ENCODE assay signal across 10 mouse cellular contexts in the genomic region with DNA sequence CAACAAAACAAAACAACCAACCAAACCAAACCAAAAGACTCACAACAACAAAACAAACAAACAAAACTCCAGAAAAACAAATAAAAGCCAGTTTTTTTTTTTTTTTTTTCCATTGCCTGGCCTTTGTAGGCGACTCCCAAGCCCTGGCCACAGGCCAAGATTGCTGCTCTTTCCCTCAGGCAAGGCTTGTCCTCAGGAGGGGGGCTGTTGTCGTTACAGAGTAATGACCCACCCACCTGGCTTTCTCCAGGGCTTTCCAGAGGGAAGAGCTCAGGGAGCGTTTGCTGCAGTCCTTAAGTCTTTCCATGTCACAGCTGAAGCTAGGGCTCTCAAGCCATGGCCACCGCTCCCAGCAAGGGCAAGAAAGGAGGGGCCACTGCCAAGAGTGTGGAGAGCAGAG. TPM values are rescaled to one million over a fixed set of nuclear protein-coding genes. Genes with fewer than 3 reads are reported as not detected.
DNase-seq lines count a peak whose midpoint lies in the region; ATAC-seq and TF ChIP-seq lines count a peak whose summit lies in the region.
"Had no signal": no experiment of that assay in that cellular context is flagged by ENCODE, and none has a peak within 500 bp of the region (broad histone marks: within the 10 kb centered on the region; RNA-seq: fewer than 3 reads in every experiment).

A gene (plus strand): TSS at position 296 of the 400 bp plus-strand sequence.

- no peaks in the 10 kb centered on the region for H3K36me3 ChIP-seq in hindbrain, embryonic 10.5 days
- no peaks in the 10 kb centered on the region for H3K36me3 ChIP-seq in hindbrain, postnatal 0 days (ENCODE audit: insufficient read depth, low read length)
- H3K36me3 ChIP-seq in limb, embryonic 12.5 days: no peaks in the 10 kb centered on the region

- 8% methylated on average over 4 of the region's 4 CpGs for WGBS in hindbrain, embryonic 10.5 days
- 7% methylated on average over 4 of the region's 4 CpGs for WGBS in hindbrain, postnatal 0 days
- 4% methylated on average over 4 of the region's 4 CpGs for WGBS in limb, embryonic 12.5 days

- no peaks in the 10 kb centered on the region for H3K9me3 ChIP-seq in hindbrain, embryonic 10.5 days
- no peaks in the 10 kb centered on the region for H3K9me3 ChIP-seq in hindbrain, postnatal 0 days (ENCODE audit: low read length)
- H3K9me3 ChIP-seq in limb, embryonic 12.5 days: no peaks in the 10 kb centered on the region

- no peak within 1 kb of the TSS for H3K4me2 ChIP-seq in hindbrain, postnatal 0 days (ENCODE audit: low read depth, low read length)
- H3K4me2 ChIP-seq in limb, embryonic 12.5 days: peak within 1 kb of the TSS; percentile 71

- H3K27me3 ChIP-seq in hindbrain, embryonic 10.5 days (ENCODE audit: insufficient read depth, poor library complexity, severe bottlenecking): peaks cover 91% of the 10 kb centered on the region
- peaks cover 42% of the 10 kb centered on the region for H3K27me3 ChIP-seq in hindbrain, postnatal 0 days (ENCODE audit: insufficient read depth, low read length)
- peaks cover 71% of the 10 kb centered on the region for H3K27me3 ChIP-seq in limb, embryonic 12.5 days

- ATAC-seq in CD4-positive, CD25-positive, alpha-beta regulatory T cell, adult 4 months: no peak
- ATAC-seq in hindbrain, postnatal 0 days: no peak
- ATAC-seq in limb, embryonic 12.5 days (ENCODE audit: insufficient number of reproducible peaks, insufficient read depth, low FRiP score, low TSS enrichment, low read depth): no peak
- no peak for ATAC-seq in megakaryocyte-erythroid progenitor cell, adult 5-6 weeks (replicated peaks; ENCODE audit: low FRiP score, low TSS enrichment, poor library complexity, severe bottlenecking)

- no peak for TF ChIP-seq CTCF in hindbrain, postnatal 0 days (IDR thresholded peaks at IDR 0.05; ENCODE audit: low read depth)

- H3K4me3 ChIP-seq in hindbrain, embryonic 10.5 days: peak within 1 kb of the TSS; percentile 54
- no peak within 1 kb of the TSS for H3K4me3 ChIP-seq in hindbrain, postnatal 0 days (ENCODE audit: low read length)
- peak within 1 kb of the TSS; percentile 45 for H3K4me3 ChIP-seq in limb, embryonic 12.5 days (replicated peaks)

- DNase-seq in CD4-positive, CD25-positive, alpha-beta regulatory T cell, adult 2 months (ENCODE audit: low read depth, low spot score): peak; percentile 2
- peak; percentile 15 for DNase-seq in hindbrain, embryonic 10.5 days (ENCODE audit: low spot score)
- DNase-seq in hindbrain, postnatal 0 days (ENCODE audit: low spot score): no peak
- peak; percentile 41 for DNase-seq in MN1 (ENCODE audit: low spot score)
- DNase-seq in thymus, postnatal 0 days (ENCODE audit: low spot score): no peak
- DNase-seq: spleen, adult 18-20 months had no signal

- peaks cover 41% of the 10 kb centered on the region for H3K4me1 ChIP-seq in hindbrain, embryonic 10.5 days (replicated peaks)
- H3K4me1 ChIP-seq in hindbrain, postnatal 0 days (ENCODE audit: insufficient read depth, low read length): no peaks in the 10 kb centered on the region; the same call in 1 of the 2 replicates
- peaks cover 29% of the 10 kb centered on the region for H3K4me1 ChIP-seq in limb, embryonic 12.5 days (replicated peaks)

- H3K27ac ChIP-seq in hindbrain, embryonic 10.5 days: no peak within 1 kb of the TSS
- no peak within 1 kb of the TSS for H3K27ac ChIP-seq in hindbrain, postnatal 0 days
- no peak within 1 kb of the TSS for H3K27ac ChIP-seq in limb, embryonic 12.5 days

- no peak within 1 kb of the TSS for H3K9ac ChIP-seq in hindbrain, postnatal 0 days (replicated peaks; ENCODE audit: low read length)
- no peak within 1 kb of the TSS for H3K9ac ChIP-seq in limb, embryonic 12.5 days (replicated peaks)

RNA-seq across cellular contexts. Expression of the gene that starts here (rescaled TPM):
- not detected for polyA plus RNA-seq in CD4-positive, CD25-positive, alpha-beta regulatory T cell, adult 4 months (2017; shearing (Covaris generic))
- 15.7 and 19.1 TPM in 2 replicates for polyA plus RNA-seq in hindbrain, embryonic 10.5 days (2016; fragmentation: Nextera tagmentation; extraction: Ambion mirVana)
- 1.2 and 1.6 TPM in 2 replicates for total RNA-seq in hindbrain, postnatal 0 days (2014; rRNA removed)
- 0.53 and 0.95 TPM in 2 replicates for polyA plus RNA-seq in hindbrain, postnatal 0 days (2015; fragmentation: Nextera tagmentation; extraction: Ambion mirVana)
- 2.3 and 3.6 TPM in 2 replicates for polyA plus RNA-seq in limb, embryonic 12.5 days (2016; fragmentation: Nextera tagmentation; extraction: Ambion mirVana)
- not detected in 2 replicates for total RNA-seq in megakaryocyte-erythroid progenitor cell, adult 5-6 weeks (2014; fragmentation: Nextera tagmentation)
- total RNA-seq in megakaryocyte-erythroid progenitor cell, adult 5-6 weeks (2017): not detected in 2 replicates
- 2.0 TPM in 2 replicates for polyA plus RNA-seq in thymus, postnatal 0 days (2015; fragmentation: Nextera tagmentation; extraction: Ambion mirVana)
- total RNA-seq: adrenal gland, postnatal 36 days had no signal

Comparison
In these comparisons a context has a peak if more than half of its experiments do, and no peak if none do; other contexts are left out.
1. DNase-seq: peak in CD4-positive, CD25-positive, alpha-beta regulatory T cell, adult 2 months (single experiment), hindbrain, embryonic 10.5 days (single experiment) and MN1 (single experiment); none in hindbrain, postnatal 0 days (single experiment) and thymus, postnatal 0 days (single experiment).